Mouse (Mus musculus) liver, embryonic 14.5 days (tissue): ENCODE measurements around the gene Zfr. TPM values are rescaled to one million over a fixed set of nuclear protein-coding genes. Genes with fewer than 3 reads are reported as not detected.

Source experiments
- ATAC-seq: fragments of 200-750 bp; cut with Nextera tagmentation; 2 replicates; pipeline ENCODE4 v1.8.0; 2017; ENCODE audit warnings: moderate number of reproducible peaks, mild to moderate bottlenecking, moderate library complexity; ENCODE audit not compliant: insufficient read depth
- DNase-seq, 3 experiments: peaks; one replicate each; pipeline ENCODE4 v3.0.0-alpha.2; 2012 to 2013; ENCODE audit warnings: low read depth in 3 of 3, low spot score in 3 of 3
- H3K27ac ChIP-seq: fragments of 300-500 bp; sonication (generic); 2 replicates; pipeline ENCODE4 v1.5.1; 2014; ENCODE audit warnings: moderate library complexity, mild to moderate bottlenecking, control low read depth, inconsistent platforms
- H3K27me3 ChIP-seq: fragments of 300-500 bp; sonication (generic); 2 replicates; pipeline ENCODE4 v1.6.1; 2014; ENCODE audit warnings: mild to moderate bottlenecking, low read length, moderate library complexity; ENCODE audit not compliant: control insufficient read depth, insufficient read depth
- H3K36me3 ChIP-seq: fragments of 300-500 bp; sonication (generic); replicated peaks from 2 replicates; pipeline ENCODE4 v1.6.1; 2014; ENCODE audit warnings: low read depth; ENCODE audit not compliant: control insufficient read depth, insufficient read depth
- H3K4me1 ChIP-seq, 2 experiments: fragments of 200-500 bp in 1 of 2; fragments of 300-500 bp in 1 of 2; sonication (generic) in 1 of 2; replicated peaks; 2 replicates each; pipeline ENCODE4 v1.6.1; 2012 to 2014; ENCODE audit warnings: antibody characterized with exemption in 1 of 2, inconsistent platforms in 1 of 2, low read length in 1 of 2; ENCODE audit not compliant: control insufficient read depth in 2 of 2, insufficient read depth in 2 of 2
- H3K4me2 ChIP-seq: fragments of 300-500 bp; sonication (generic); 2 replicates; pipeline ENCODE4 v1.6.1; 2014; ENCODE audit warnings: low read depth, mild to moderate bottlenecking, control low read depth, moderate library complexity
- H3K4me3 ChIP-seq, 2 experiments: fragments of 200-500 bp in 1 of 2; fragments of 300-500 bp in 1 of 2; sonication (generic) in 1 of 2; 2 replicates each; pipeline ENCODE4 v1.5.1; 2012 to 2014; ENCODE audit warnings: low read depth in 2 of 2, low read length in 2 of 2, mild to moderate bottlenecking in 2 of 2, control low read depth in 1 of 2, inconsistent platforms in 1 of 2, moderate library complexity in 1 of 2; ENCODE audit not compliant: insufficient read depth in 1 of 2
- H3K9ac ChIP-seq: fragments of 300-500 bp; sonication (generic); replicated peaks from 2 replicates; pipeline ENCODE4 v1.6.1; 2014; ENCODE audit warnings: mild to moderate bottlenecking, control low read depth, moderate library complexity
- H3K9me3 ChIP-seq: fragments of 300-500 bp; sonication (generic); 2 replicates; pipeline ENCODE4 v1.6.1; 2016; ENCODE audit warnings: low read length, mixed read lengths; ENCODE audit not compliant: control insufficient read depth
- CTCF ChIP-seq: IDR thresholded peaks from 2 replicates; pipeline ENCODE4 v1.5.1; 2016; ENCODE audit warnings: antibody characterized with exemption, low read depth, control low read depth
- EP300 ChIP-seq: IDR thresholded peaks from 2 replicates; pipeline ENCODE4 v1.6.1; 2016; ENCODE audit warnings: antibody characterized with exemption, low read depth
- WGBS: fragments of 180-500 bp; shearing (Covaris S2); extraction: QIAGEN DNeasy Blood & Tissue Kit; methylation state at CpG from one replicate; pipeline ENCODE4 v1.1.7; 2014; ENCODE audit not compliant: insufficient replicate concordance; 5-methylcytosine and 5-hydroxymethylcytosine counted together
- polyA plus RNA-seq, 2 experiments: library from polyadenylated mRNA; depleted of rRNA in 1 of 2; stranded (reverse) in 1 of 2; unstranded in 1 of 2; fragments of >200 nt; fragmentation: Nextera tagmentation in 1 of 2; extraction: Ambion mirVana in 1 of 2; gene quantifications; 2 replicates each; pipeline versions ENCODE4 v1.2.1 to v1.2.3; 2012 to 2014

Zfr gene
- polyA plus RNA-seq, 2 experiments, result 21.8 to 42.2 TPM

DNA sequence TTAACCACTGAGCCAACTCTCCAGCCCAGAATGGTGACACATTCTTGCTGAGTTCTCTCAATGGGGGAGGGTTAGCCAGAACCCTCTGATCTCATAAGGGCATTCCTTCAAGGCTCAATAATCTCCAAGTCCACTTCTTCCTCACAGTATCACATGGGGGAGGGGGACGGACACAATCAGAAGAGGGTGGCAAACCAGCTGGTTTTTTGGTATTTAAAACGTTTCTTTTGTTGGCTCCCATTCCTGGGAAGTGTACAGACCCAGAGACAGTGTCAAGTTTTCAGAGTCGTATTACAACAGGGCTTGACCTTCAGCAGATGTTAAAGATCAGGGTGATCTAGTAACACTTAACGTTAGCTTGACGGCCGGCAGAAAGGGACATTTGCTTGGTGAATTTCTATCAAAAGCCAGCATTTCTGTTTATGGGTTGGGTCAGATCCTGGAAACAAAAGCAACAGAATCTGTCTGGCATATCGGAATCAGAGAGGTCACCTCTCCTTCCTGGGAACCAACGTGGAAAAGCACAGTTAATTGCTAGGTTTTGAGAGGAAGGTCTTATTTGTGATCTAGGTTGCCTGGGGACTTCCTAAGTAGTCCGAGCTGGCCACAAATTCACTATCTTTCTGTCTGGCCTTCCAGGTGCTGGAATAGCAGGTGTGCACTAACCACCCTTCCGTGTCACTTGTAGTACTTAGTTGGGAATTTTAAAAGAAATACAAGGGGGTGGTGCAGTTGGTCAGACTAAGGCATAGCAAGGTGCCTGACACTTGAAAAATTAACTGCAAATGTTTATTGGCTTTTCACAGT is 86.1 kb downstream of the Zfr start:
- H3K36me3 ChIP-seq, result no peaks in the 10 kb centered on the region

GRCm38 (mm10) chr15:12204319-12205159 is 86.9 kb downstream of the Zfr start, which contains the start of gene Mtmr12:
TSS of gene Mtmr12 (plus strand) at chr15:12205028.
- peak within 1 kb of the TSS; percentile 97 for H3K9ac ChIP-seq
- peak within 1 kb of the TSS; percentile 81 to 86 for H3K4me3 ChIP-seq
- peak; percentile 10; the same call in 1 of the 2 replicates for TF ChIP-seq CTCF
- no peak for TF ChIP-seq EP300
- peaks cover 20 to 33% of the 10 kb centered on the region in 2 experiments for H3K4me1 ChIP-seq
- H3K4me2 ChIP-seq, result peak within 1 kb of the TSS; percentile 96
- peak within 1 kb of the TSS; percentile 95 for H3K27ac ChIP-seq
- ATAC-seq, result peak; percentile 93
- H3K36me3 ChIP-seq, result no peaks in the 10 kb centered on the region
- peak; percentile 97 to 98 (median 97) for DNase-seq
- under 1% methylated on average over 47 of the region's 58 CpGs for WGBS
- no peaks in the 10 kb centered on the region for H3K9me3 ChIP-seq
- H3K27me3 ChIP-seq, result no peaks in the 10 kb centered on the region

More for the DNA sequence above, 86.1 kb downstream of the Zfr start:
- Histone ChIP-seq H3K4me2 (peak overlapping the region; percentile 96), H3K4me1 (peaks cover 19 to 30% of the 10 kb centered on the region in 2 experiments), H3K27ac (peak overlapping the region; percentile 95), H3K27me3 (no peaks in the 10 kb centered on the region), H3K9me3 (no peaks in the 10 kb centered on the region), H3K9ac (peak overlapping the region; percentile 85), H3K4me3 (peak overlapping the region; percentile 65 to 86)
- ATAC-seq (no peak), DNase-seq (no peak)
- TF ChIP-seq EP300, result no peak
- TF ChIP-seq CTCF, result no peak
- 37% methylated on average over 10 of the region's 10 CpGs for WGBS

- Histone ChIP-seq H3K9me3 (no peaks in the 10 kb centered on the region), H3K9ac (peak overlapping the region; percentile 97), H3K4me2 (peak overlapping the region; percentile 96), H3K4me1 (peaks cover 20 to 40% of the 10 kb centered on the region in 2 experiments), H3K4me3 (peak overlapping the region; percentile 81 to 86), H3K36me3 (no peaks in the 10 kb centered on the region), H3K27me3 (no peaks in the 10 kb centered on the region), H3K27ac (peak overlapping the region; percentile 79)
- peak; percentile 78 for ATAC-seq
- under 1% methylated on average over 68 of the region's 73 CpGs for WGBS
- DNase-seq, result no peak
- TF ChIP-seq EP300 (no peak), CTCF (no peak)
Measured at GRCm38 (mm10) chr15:12205160-12205901, 87.7 kb downstream of the Zfr start.

- 18% methylated on average over 14 of the region's 14 CpGs for WGBS
- Histone ChIP-seq H3K4me1 (peaks cover 20 to 40% of the 10 kb centered on the region in 2 experiments), H3K4me3 (peak overlapping the region; percentile 81 to 86), H3K9ac (peak overlapping the region; percentile 97), H3K9me3 (no peaks in the 10 kb centered on the region), H3K27ac (peak overlapping the region; percentile 79), H3K4me2 (peak overlapping the region; percentile 96), H3K27me3 (no peaks in the 10 kb centered on the region), H3K36me3 (no peaks in the 10 kb centered on the region)
- TF ChIP-seq EP300 (no peak), CTCF (no peak)
- no peak for ATAC-seq
- no peak for DNase-seq
Measured at GRCm38 (mm10) chr15:12205902-12206645, 88.4 kb downstream of the Zfr start.
